Mouse (Mus musculus): ENCODE data around the gene Camta2.

GRCm38 (mm10) chr11:70718481-70718880, 30.6 kb upstream of the Camta2 start:
- TF ChIP-seq POLR2A (IDR thresholded peaks at IDR 0.05; ENCODE audit: insufficient read depth, low read depth, low read length): no peak
- TF ChIP-seq EP300 (IDR thresholded peaks at IDR 0.05; ENCODE audit: insufficient read depth, low read depth, low read length): no peak
- no peak for TF ChIP-seq CTCF (IDR thresholded peaks at IDR 0.05)
